Mouse (Mus musculus) spleen, adult 2 months (tissue): Measurements from ENCODE around the gene Hand2. TPM values are rescaled to one million over a fixed set of nuclear protein-coding genes. Genes with fewer than 3 reads are reported as not detected.
A peak's percentile ranks its signal among the peaks of the same experiment; 100 is the strongest.

Experiments used
- DNase-seq, 2 experiments: peaks; one replicate each; pipeline versions ENCODE4 v3.0.0 to v3.0.0-alpha.2; 2012 to 2021; ENCODE audit warnings: low spot score in 2 of 2, low read depth in 1 of 2
- H3K27ac ChIP-seq: fragments of 200-500 bp; 2 replicates; pipeline ENCODE4 v1.5.1; 2012; ENCODE audit warnings: low read length, inconsistent platforms; ENCODE audit not compliant: insufficient read depth
- H3K27me3 ChIP-seq: fragments of 200-500 bp; 2 replicates; pipeline ENCODE4 v1.6.1; 2012; ENCODE audit warnings: mild to moderate bottlenecking, moderate library complexity, low read length, inconsistent platforms; ENCODE audit not compliant: control insufficient read depth, insufficient read depth
- H3K36me3 ChIP-seq: fragments of 200-500 bp; 2 replicates; pipeline ENCODE4 v1.6.1; 2012; ENCODE audit warnings: mild to moderate bottlenecking, low read length, inconsistent platforms; ENCODE audit not compliant: control insufficient read depth, insufficient read depth
- H3K4me1 ChIP-seq: fragments of 200-500 bp; 2 replicates; pipeline ENCODE4 v1.6.1; 2011; ENCODE audit warnings: inconsistent platforms; ENCODE audit not compliant: control insufficient read depth, insufficient read depth, insufficient read length
- H3K4me3 ChIP-seq: fragments of 200-500 bp; 2 replicates; pipeline ENCODE4 v1.5.1; 2011; ENCODE audit warnings: mild to moderate bottlenecking, inconsistent platforms; ENCODE audit not compliant: insufficient read depth, insufficient read length; ENCODE audit errors: extremely low read depth
- CTCF ChIP-seq: fragments of 200-500 bp; IDR thresholded peaks from 2 replicates; pipeline ENCODE4 v1.5.1; 2011; ENCODE audit warnings: mild to moderate bottlenecking, inconsistent platforms; ENCODE audit not compliant: insufficient read depth, insufficient read length, insufficient replicate concordance; ENCODE audit errors: extremely low read depth
- POLR2A ChIP-seq: fragments of 200-500 bp; IDR thresholded peaks from 2 replicates; pipeline ENCODE4 v1.6.1; 2011; ENCODE audit warnings: low read depth, low read length, inconsistent platforms
- WGBS: fragments of 180-500 bp; shearing (Covaris S2); methylation state at CpG from one replicate; pipeline ENCODE4 v1.1.7; 2018; 5-methylcytosine and 5-hydroxymethylcytosine counted together
- polyA plus RNA-seq: library from polyadenylated mRNA; depleted of rRNA; stranded (reverse); fragments of >200 nt; gene quantifications from 2 replicates; pipeline ENCODE4 v1.2.3, GENCODE M21; 2012

The Hand2 gene
- polyA plus RNA-seq, 1 experiment = 0.79 TPM

DNA sequence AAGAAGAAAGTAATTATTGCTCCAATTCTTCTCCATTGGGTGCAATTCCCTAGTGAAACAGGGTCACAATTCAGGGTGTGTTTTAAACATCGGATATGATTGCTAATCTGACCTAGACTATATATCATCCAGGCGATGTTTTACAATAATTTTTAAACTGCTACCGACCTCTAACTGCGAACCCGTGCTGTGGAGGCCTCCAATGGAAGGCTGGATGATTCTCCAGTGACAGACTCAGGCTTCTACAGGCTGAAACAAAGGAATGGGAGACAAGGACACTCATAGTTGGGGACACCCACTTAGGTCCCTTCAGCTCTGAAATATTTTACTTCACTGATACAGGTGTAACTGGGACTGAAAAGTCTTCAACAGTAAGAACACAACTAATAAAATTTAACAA lies 13.9 kb downstream of the Hand2 start:
- Histone ChIP-seq H3K36me3 (no peaks in the 10 kb centered on the region), H3K27ac (no peak overlapping the region), H3K27me3 (peaks cover 12% of the 10 kb centered on the region), H3K4me1 (no peaks in the 10 kb centered on the region), H3K4me3 (no peak overlapping the region)
- WGBS = 7% methylated on average over 5 of the region's 5 CpGs
- TF ChIP-seq CTCF = no peak
- no peak for TF ChIP-seq POLR2A
- DNase-seq = no peak

DNA sequence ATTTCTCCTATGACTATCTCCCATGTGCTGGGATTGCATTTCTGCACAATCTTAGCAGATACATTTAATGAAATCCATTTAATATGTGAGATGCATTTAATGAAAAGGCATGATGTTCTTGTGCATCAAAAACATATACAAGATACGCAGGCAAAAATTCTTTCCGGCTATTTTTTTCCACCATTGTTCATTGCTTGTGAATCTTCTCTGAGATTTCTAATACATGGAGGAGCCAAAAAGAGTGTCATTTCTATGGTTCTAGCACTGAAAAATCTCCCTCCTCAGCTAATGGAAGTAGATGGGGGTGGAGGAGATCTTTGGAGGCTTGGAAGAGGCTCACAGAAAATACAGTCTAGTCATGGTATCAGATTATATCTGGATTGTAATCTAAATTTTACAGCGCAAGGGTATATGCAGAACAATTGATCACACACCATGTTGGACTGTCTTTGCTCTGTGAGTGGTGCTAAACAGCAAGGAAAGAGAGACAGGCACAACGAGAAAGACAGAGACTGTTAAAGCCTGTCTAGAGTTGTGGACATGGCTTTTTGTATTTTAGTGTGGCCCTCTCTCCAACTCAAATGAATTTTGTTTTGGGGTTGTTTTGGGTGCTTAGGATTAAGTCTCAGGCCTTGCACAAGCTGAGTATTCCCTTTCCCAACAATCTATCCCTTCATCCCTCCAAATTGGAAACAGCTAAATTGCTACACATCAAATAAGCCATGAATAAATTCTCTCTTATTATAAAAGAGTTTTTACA lies 16.7 kb downstream of the Hand2 start:
- TF ChIP-seq POLR2A = no peak
- no peak for TF ChIP-seq CTCF
- Histone ChIP-seq H3K4me3 (no peak overlapping the region), H3K27ac (no peak overlapping the region), H3K36me3 (no peaks in the 10 kb centered on the region), H3K27me3 (peaks cover 17% of the 10 kb centered on the region), H3K4me1 (no peaks in the 10 kb centered on the region)
- 53% methylated on average over 4 of the region's 4 CpGs for WGBS
- no peak for DNase-seq

DNA sequence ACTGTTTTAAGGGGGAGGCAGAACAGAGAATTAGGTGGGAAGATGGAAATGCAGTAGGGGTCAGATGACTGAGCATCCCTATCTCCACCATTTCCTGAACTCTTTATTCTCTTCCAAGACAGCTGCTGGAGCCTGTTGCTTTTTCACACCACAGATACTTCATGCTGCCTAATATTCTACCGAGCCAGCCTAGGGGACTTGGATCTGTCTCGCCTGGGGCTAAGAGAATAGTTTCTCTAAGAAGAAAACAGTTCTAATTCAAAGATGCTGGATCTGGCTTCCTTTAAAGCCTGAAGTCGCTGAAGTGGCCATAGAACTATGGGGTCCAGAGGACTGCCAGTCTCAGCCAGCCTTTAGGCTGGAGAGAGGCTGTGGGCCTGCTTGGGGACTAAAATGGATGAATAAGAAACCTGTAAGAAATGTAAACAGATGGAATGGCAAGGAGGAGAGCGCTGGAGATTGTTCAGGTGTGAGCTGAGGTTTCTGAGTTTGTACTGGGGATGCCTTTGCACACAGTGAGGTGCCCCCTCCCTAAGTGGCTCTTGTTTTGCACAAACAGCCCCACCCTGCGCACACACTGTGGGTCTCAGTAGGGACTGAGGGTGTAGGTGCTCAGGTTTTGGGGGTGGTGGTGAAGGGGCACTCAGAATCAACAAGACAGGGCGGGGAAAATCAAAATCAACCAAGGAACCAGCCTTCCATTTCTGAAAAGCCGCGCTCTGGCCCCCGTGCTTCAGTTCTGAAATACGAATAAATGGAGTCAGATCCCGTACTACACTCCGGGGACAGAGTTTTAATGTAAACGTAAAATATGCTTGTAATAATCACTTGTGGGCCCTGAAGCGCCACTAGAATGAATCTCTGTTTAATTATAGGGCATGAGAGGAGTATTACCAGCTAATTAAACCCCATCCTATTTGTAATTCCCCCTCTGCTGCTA lies 19.2 kb downstream of the Hand2 start:
- TF ChIP-seq POLR2A (no peak), CTCF (no peak)
- 43% methylated on average over 14 of the region's 14 CpGs for WGBS
- no peak for DNase-seq

DNA sequence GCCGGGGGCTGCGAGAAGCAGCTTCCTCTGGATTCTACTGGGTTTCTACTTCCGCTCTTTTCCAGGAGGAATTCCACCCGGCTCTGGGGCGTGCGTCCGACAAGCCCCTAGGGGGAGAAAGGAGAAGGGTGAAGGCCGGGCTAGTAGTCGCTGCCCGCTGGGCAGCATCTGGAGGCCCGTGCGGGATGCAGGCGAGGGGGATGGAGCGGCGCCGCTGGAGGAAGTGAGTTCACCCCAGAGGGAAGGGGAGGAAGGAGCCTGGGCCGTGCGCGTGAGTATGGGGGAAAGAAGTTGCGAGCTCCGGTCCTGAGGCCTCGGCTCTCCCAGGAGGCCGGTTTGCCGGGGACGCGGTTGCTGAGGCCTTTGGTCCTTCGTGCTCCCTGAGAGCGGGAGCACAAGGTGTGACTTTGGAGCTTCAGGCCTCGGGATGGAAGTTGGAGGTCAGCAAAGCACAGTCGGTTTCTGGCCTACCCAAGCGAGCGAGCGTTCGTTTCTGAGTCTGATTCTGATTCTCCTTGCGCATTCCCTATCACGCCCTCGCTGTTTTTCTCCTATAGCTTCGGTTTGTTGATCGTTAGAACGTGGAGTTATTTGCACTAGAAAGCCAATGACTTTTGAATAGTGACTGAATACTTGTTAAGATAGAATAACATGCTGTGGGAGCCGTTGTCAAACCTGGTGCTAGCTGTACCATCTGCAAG lies 20.2 kb downstream of the Hand2 start:
- 7% methylated on average over 41 of the region's 41 CpGs for WGBS
- H3K27ac ChIP-seq = no peak overlapping the region; the same call in 1 of the 2 replicates
- H3K27me3 ChIP-seq = peaks cover 8% of the 10 kb centered on the region
- DNase-seq = no peak
- no peaks in the 10 kb centered on the region for H3K4me1 ChIP-seq
- H3K36me3 ChIP-seq = no peaks in the 10 kb centered on the region
- TF ChIP-seq POLR2A (no peak), CTCF (no peak)
- peak overlapping the region; percentile 2; the same call in 1 of the 2 replicates for H3K4me3 ChIP-seq

More for the DNA sequence above, 19.2 kb downstream of the Hand2 start:
- Histone ChIP-seq H3K27me3 (peaks cover 8% of the 10 kb centered on the region), H3K27ac (no peak overlapping the region), H3K4me3 (no peak overlapping the region), H3K4me1 (no peaks in the 10 kb centered on the region), H3K36me3 (no peaks in the 10 kb centered on the region)

DNA sequence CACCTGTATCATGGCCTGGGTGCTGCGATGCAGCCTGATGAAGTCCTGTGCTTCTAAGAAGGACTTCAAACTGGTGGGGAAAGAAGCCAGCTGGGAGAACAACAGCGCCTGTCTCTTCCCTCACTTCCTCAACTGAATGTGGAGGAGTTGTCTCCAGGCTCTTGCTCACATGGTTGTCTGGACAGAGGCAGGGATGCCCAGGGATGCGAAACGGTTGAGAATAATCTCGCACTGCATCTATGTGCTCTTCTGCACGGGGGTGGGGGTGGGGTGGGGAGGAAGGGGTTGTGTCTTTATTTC lies 20.7 kb downstream of the Hand2 start:
- Histone ChIP-seq H3K27ac (no peak overlapping the region), H3K4me1 (no peaks in the 10 kb centered on the region), H3K27me3 (peaks cover 8% of the 10 kb centered on the region), H3K36me3 (no peaks in the 10 kb centered on the region), H3K4me3 (no peak overlapping the region)
- no peak for DNase-seq
- TF ChIP-seq CTCF (no peak), POLR2A (no peak)
- 9% methylated on average over 6 of the region's 6 CpGs for WGBS

DNA sequence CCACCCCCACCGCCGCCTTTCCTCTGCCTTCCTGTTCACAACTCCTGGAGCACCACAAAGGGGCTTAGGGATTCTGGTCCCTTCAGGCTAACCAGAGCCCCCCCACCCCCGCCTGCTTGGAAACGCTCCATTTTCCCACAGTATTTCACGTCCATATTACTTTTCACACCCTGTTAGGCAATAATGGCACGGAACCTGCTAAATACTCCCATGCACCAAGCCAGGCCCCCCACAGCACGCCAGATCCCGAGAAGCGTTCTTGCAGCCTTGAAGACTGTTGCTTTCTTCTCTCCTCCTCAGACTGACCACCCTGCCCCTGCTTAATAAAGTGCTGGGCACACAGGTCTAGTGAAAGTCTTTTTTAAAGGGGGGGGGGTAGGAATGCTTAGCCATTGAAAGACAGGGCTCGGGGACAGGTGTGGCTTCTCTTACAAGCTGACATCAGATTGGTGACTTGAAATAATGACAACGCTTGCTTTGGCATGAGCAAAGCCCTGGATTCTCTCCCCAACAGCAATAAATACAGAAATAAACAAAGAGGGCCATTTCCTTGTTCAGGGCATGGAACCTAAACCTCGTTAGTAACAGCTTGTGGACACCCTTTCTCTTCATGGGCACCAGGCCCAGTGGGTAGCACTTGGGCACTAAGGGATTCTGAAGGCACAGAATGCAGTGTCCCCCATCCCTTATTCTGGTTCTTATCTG lies 21.8 kb downstream of the Hand2 start:
- no peaks in the 10 kb centered on the region for H3K4me1 ChIP-seq
- TF ChIP-seq CTCF (no peak), POLR2A (no peak)
- H3K4me3 ChIP-seq = no peak overlapping the region
- peaks cover 8% of the 10 kb centered on the region for H3K27me3 ChIP-seq
- WGBS = 32% methylated on average over 12 of the region's 12 CpGs
- no peak overlapping the region for H3K27ac ChIP-seq
- H3K36me3 ChIP-seq = no peaks in the 10 kb centered on the region
- no peak for DNase-seq
